Mouse (Mus musculus): ENCODE measurements around the gene Olfr569. TPM values are rescaled to one million over a fixed set of nuclear protein-coding genes. Genes with fewer than 3 reads are reported as not detected.

Olfr569 gene
- polyA plus RNA-seq, 1 experiment from 2014 or later, result not detected

Other genes with a start within 250 kb of the Olfr569 start
- not detected in 2 replicates for gene Olfr555, start 232.1 kb downstream of the Olfr569 start, polyA plus RNA-seq (2015; fragmentation: Nextera tagmentation; extraction: Ambion mirVana)
- not detected in 2 replicates for gene Olfr556, start 226.0 kb downstream of the Olfr569 start, polyA plus RNA-seq (2015; fragmentation: Nextera tagmentation; extraction: Ambion mirVana)
- gene Trim68, start 203.6 kb downstream of the Olfr569 start, polyA plus RNA-seq (2015; fragmentation: Nextera tagmentation; extraction: Ambion mirVana), result 6.6 and 6.7 TPM in 2 replicates
- not detected in 2 replicates for gene Olfr557, start 195.0 kb downstream of the Olfr569 start, polyA plus RNA-seq (2015; fragmentation: Nextera tagmentation; extraction: Ambion mirVana)
- not detected in 2 replicates for gene Olfr558, start 188.7 kb downstream of the Olfr569 start, polyA plus RNA-seq (2015; fragmentation: Nextera tagmentation; extraction: Ambion mirVana)
- gene Olfr33, start 171.8 kb downstream of the Olfr569 start, polyA plus RNA-seq (2015; fragmentation: Nextera tagmentation; extraction: Ambion mirVana), result not detected in 2 replicates
- gene Olfr559, start 163.4 kb downstream of the Olfr569 start, polyA plus RNA-seq (2015; fragmentation: Nextera tagmentation; extraction: Ambion mirVana), result not detected in 2 replicates
- gene Olfr560, start 131.5 kb downstream of the Olfr569 start, polyA plus RNA-seq (2015; fragmentation: Nextera tagmentation; extraction: Ambion mirVana), result not detected in 2 replicates
- 0.05 and 0.14 TPM in 2 replicates for gene Olfr78, start 131.4 kb downstream of the Olfr569 start, polyA plus RNA-seq (2015; fragmentation: Nextera tagmentation; extraction: Ambion mirVana)
- not detected in 2 replicates for gene Olfr561, start 119.7 kb downstream of the Olfr569 start, polyA plus RNA-seq (2015; fragmentation: Nextera tagmentation; extraction: Ambion mirVana)
- not detected in 2 replicates for gene Olfr564, start 87.4 kb downstream of the Olfr569 start, polyA plus RNA-seq (2015; fragmentation: Nextera tagmentation; extraction: Ambion mirVana)
- gene Olfr566, start 32.1 kb downstream of the Olfr569 start, polyA plus RNA-seq (2015; fragmentation: Nextera tagmentation; extraction: Ambion mirVana), result not detected in 2 replicates
- gene Olfr568, start 13.8 kb downstream of the Olfr569 start, polyA plus RNA-seq (2015; fragmentation: Nextera tagmentation; extraction: Ambion mirVana), result not detected in 2 replicates
- gene Olfr570, start 3.7 kb upstream of the Olfr569 start, polyA plus RNA-seq (2015; fragmentation: Nextera tagmentation; extraction: Ambion mirVana), result 0.13 TPM in 1 of 2 replicates, not detected in the other
- not detected in 2 replicates for gene Olfr571, start 26.7 kb upstream of the Olfr569 start, polyA plus RNA-seq (2015; fragmentation: Nextera tagmentation; extraction: Ambion mirVana)
- not detected in 2 replicates for gene Olfr572, start 33.5 kb upstream of the Olfr569 start, polyA plus RNA-seq (2015; fragmentation: Nextera tagmentation; extraction: Ambion mirVana)
- not detected in 2 replicates for gene Olfr573-ps1, start 51.7 kb upstream of the Olfr569 start, polyA plus RNA-seq (2015; fragmentation: Nextera tagmentation; extraction: Ambion mirVana)
- not detected in 2 replicates for gene Olfr574, start 57.6 kb upstream of the Olfr569 start, polyA plus RNA-seq (2015; fragmentation: Nextera tagmentation; extraction: Ambion mirVana)
- gene Olfr575, start 67.9 kb upstream of the Olfr569 start, polyA plus RNA-seq (2015; fragmentation: Nextera tagmentation; extraction: Ambion mirVana), result not detected in 2 replicates
- not detected in 2 replicates for gene Olfr576, start 71.8 kb upstream of the Olfr569 start, polyA plus RNA-seq (2015; fragmentation: Nextera tagmentation; extraction: Ambion mirVana)
- not detected in 2 replicates for gene Olfr577, start 85.1 kb upstream of the Olfr569 start, polyA plus RNA-seq (2015; fragmentation: Nextera tagmentation; extraction: Ambion mirVana)
- not detected in 2 replicates for gene Olfr578, start 98.4 kb upstream of the Olfr569 start, polyA plus RNA-seq (2015; fragmentation: Nextera tagmentation; extraction: Ambion mirVana)
- gene Olfr582, start 147.1 kb upstream of the Olfr569 start, polyA plus RNA-seq (2015; fragmentation: Nextera tagmentation; extraction: Ambion mirVana), result not detected in 2 replicates
- not detected in 2 replicates for gene Olfr583, start 160.4 kb upstream of the Olfr569 start, polyA plus RNA-seq (2015; fragmentation: Nextera tagmentation; extraction: Ambion mirVana)
- gene Olfr584, start 191.0 kb upstream of the Olfr569 start, polyA plus RNA-seq (2015; fragmentation: Nextera tagmentation; extraction: Ambion mirVana), result not detected in 2 replicates
- not detected in 2 replicates for gene Olfr585, start 206.8 kb upstream of the Olfr569 start, polyA plus RNA-seq (2015; fragmentation: Nextera tagmentation; extraction: Ambion mirVana)
- not detected in 2 replicates for gene Olfr586, start 234.8 kb upstream of the Olfr569 start, polyA plus RNA-seq (2015; fragmentation: Nextera tagmentation; extraction: Ambion mirVana)
- gene Olfr588-ps1, start 250.0 kb upstream of the Olfr569 start, polyA plus RNA-seq (2015; fragmentation: Nextera tagmentation; extraction: Ambion mirVana), result not detected in 2 replicates

All from forebrain, embryonic 15.5 days (tissue).